Mouse (Mus musculus): ENCODE measurements around the gene Kif14.
"Not testable (repeated sequence)": the region's sequence is repeated elsewhere in the genome, so short reads cannot be mapped to it uniquely, and the experiment has no call there.

Kif14 gene

DNA sequence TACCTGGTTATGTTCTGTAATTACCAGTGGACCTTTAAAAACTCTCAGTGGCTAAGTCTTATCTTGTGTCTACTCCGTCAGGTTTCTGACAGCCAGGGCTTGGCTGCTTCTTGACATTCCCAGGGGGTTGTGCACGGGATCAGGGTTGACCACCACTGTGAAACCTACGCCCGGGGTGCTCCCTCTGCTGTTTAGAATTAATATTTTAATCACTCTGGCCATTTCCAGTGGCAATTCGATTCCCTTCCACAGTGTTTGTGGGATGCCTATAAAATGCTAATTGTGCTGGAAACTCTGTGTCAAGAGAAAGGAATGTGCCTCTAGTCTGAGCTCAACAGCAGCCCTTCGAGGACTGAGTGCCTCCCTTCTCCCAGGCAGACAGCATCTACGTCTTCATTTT lies 89.7 kb downstream of the Kif14 start:
- DNase-seq (ENCODE audit: low spot score): no peak

DNA sequence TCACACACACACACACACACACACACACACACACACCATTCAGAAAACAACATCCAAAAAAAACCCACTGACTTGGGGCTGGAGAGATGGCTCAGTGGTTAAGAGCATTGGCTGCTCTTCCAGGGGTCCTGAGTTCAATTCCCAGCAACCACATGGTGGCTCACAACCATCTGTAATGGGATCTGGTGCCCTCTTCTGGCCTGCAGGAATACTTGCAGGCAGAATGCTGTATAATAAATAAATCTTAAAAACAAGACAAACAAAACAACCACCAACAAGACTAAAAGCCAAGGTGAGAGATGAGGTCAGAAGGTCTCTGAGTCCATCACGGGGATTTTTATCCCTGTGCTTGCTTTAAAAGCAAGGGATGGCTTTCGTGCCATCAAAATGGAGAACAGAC lies 90.5 kb downstream of the Kif14 start:
- not testable (repeated sequence) for DNase-seq (ENCODE audit: low spot score)

- no peak for DNase-seq (ENCODE audit: low spot score)
These were observed 91.3 kb downstream of the Kif14 start for GRCm38 (mm10) chr1:136557436-136557835.

DNA sequence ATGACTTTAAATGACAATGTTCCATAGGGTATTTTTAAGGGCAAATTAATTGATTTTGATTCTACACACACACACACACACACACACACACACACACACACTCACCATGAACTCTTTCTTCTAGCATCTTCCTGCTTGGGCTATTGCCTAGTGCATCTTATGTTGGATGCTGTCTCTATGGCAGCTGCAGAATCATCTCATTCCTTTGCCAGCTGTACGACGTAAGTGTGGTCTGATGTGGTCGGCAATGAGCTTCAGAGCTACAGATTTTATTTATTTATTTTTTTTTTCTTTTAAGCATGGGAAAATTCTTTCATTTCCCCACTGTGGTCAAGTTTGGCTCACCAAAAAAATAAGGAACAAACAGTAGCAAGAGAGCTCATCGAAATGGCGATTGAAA lies 92.6 kb downstream of the Kif14 start:
- no peak for DNase-seq (ENCODE audit: low spot score)

DNA sequence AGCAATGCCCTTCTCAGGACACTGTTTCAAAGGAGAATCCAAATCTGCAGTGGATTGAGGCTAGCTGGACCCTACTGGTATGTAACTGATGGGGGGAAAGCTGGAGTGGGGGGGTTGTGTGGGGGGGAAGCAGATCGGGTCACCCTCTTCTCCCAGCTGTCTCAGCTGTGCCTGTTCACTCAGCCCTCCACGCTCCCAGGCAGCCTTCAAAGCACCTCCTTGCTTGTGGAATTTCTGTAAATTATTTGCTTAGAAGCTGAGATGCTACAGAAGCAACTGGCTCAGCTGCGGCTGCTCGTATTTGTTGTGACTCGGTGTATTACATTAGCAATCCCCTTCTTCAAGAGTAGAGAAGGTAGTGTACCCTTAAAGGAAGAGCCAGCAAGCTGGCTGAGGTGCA lies 93.1 kb downstream of the Kif14 start:
- DNase-seq (ENCODE audit: low spot score): no peak

DNA sequence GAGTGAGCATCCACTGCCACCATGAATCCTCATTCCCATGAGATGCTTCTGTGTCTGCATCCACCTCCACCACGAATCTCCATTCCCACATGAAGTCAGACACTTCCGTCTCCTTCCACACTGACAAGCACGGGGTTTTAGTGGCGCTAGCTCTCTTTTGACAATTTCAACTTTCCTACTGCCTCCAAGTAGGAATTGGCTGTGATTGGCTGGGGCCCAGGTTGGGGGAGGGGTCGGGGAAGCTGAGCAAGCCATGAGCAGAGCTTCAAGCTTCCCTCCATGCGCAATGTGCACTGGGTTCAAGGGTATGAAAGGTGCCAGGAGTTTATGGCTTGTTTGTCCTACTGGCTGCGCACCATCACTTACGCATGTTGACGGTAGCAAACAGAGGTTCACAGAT lies 93.6 kb downstream of the Kif14 start:
- no peak for DNase-seq (ENCODE audit: low spot score)

- no peak for DNase-seq (ENCODE audit: low spot score)
These were observed 95.7 kb downstream of the Kif14 start for GRCm38 (mm10) chr1:136561823-136562222.

GRCm38 (mm10) chr1:136563149-136563548 lies 97.0 kb downstream of the Kif14 start:
- DNase-seq (ENCODE audit: low spot score): no peak

DNA sequence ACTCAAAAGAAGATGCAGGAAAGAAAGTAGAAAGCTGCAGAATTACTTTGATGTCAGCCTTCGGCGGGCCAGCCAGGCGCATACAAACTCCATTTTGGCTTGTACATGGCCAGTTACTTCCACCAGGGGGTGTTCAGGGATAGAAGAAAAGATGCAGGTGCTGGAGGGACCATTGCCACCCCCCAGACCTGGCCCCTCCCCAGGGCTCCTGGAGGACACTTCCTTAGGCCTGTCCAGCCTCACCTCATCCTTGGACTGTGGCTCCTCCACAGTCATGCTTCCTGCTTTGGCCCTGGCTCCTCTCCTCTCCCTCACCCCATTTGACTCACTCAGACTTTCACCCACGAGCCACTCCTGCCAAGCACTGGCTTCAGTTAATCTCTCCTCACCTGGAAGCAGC lies 98.8 kb downstream of the Kif14 start:
- DNase-seq (ENCODE audit: low spot score): no peak

GRCm38 (mm10) chr1:136566386-136566785 lies 100.2 kb downstream of the Kif14 start:
- no peak for DNase-seq (ENCODE audit: low spot score)

DNA sequence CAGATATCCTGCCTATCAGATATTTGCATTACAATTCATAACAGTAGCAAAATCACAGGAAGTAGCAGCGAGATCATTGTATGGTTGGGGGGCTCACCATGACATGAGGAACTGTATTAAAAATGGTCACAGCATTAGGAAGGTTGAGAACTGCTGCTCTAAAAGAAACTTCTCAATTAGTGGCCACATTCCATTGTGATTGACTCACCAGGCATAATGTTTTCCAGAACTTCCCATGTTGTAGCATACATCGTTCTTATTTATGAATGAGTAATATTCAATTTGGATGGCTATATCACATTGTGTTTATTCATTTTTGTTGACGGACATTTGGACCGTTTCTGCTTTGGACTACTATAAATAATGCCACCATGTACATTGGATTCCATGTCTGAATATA lies 101.5 kb downstream of the Kif14 start:
- DNase-seq (ENCODE audit: low spot score): no peak

- no peak for DNase-seq (ENCODE audit: low spot score)
These were observed 102.6 kb downstream of the Kif14 start for GRCm38 (mm10) chr1:136568738-136569194.

DNA sequence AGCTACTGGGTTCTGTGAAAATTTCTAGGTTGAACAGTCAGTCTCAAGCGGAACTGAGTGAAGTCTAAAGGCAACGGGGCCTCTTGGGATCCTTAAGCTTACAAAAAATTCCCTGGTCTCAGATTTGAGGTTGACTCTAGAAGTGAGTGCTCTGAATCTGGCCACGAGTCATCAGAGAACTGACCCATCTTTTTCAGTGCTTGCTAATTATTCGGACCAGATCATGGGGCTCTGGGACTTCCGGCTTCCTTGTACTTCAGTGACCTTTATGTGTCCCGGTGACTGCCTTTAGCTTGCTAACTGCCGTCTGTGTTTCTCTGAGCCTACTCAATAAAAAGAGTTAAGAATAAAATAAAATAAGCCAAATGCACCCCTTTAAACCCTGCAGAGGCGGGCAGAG lies 103.1 kb downstream of the Kif14 start:
- DNase-seq (ENCODE audit: low spot score): no peak

DNA sequence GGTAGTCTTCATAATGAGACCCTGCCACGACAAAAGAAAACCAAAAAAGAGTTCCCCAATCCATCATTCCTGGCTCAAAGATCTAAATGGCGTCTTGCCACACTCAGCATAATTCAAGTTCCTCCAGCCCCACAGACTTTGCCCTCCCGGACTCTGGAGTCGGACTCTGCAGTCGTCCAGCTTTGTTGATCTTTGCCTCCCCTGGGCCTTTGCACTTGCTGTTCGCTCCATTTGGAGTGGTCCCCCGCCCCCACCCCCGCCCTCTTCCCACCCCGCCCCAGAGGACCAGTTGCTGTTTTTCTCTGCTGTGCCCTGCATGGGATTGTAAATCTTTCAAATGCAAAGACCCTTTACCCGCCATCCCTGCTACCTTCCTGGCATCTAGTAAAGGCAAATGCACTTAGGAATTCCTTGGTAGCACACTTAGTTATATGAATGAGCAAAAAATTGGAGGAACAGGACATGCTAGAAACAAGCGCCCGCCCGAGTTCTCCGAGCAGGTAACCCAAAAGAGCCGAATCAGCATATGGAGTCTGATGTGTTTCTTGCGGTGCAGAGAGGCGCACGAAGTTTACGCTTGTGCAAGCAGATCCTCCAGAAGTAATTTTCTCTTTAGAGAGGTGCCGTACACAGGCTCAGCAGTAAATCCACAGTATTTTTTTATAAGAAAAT lies 103.6 kb downstream of the Kif14 start:
- DNase-seq (ENCODE audit: low spot score): no peak

GRCm38 (mm10) chr1:136570298-136570653 lies 104.1 kb downstream of the Kif14 start:
- DNase-seq (ENCODE audit: low spot score): no peak

DNA sequence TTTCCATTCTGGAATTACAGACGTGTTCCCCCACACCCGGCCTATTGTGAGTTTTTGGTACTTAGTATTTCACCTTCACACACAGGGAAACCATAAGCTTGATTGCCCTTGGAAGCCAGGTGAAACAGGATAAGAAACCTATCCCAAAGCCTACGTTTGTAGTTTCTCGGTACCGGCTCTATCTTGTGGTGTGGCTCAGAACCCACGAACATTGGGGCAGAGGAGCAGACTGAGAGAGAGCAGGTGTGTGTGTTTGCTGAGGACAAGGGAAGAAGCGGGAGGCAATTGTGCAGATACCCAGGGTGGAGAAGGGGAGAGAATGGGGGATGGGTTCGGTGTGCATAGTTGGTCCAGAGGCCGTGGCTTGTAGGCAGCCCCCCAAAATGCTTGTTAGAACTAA lies 104.8 kb downstream of the Kif14 start:
- DNase-seq (ENCODE audit: low spot score): no peak

- DNase-seq (ENCODE audit: low spot score): no peak
These were observed 105.4 kb downstream of the Kif14 start for GRCm38 (mm10) chr1:136571530-136571929.

DNA sequence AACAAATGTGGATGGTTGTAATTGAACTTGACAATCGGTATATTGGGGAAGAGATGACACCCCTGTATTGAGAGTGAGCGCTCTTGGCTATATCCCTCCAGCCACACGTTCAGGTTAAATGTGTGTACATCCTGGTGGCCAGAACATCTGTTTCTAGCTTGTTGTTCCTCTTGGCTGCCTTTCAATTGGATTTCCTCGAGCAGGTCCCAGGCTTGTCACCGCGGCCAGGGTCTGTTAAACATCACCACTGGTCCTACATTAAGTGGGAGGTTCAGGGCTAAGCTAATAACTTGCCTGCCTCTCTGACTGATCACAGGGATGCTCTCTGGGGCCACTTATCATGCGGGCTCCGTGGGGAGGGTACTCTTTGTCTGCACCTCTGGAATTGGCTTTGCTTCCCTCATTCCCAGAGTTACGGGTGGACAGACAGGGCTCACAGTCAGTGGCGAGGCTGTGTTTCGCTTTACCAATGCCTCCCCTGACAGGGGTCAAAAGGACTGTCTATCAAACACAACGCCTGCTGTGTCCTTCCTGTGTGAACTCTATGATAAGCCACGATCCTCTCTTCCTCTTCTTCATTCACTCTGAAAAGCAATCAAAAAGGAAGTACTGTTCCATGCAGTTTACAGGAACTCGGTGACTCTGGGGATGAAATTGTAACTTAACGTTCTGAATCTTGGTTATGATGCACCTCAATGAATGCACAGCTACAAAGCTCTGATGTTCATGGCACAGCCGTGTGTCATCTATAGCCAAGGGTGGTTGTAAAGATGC lies 111.9 kb downstream of the Kif14 start:
- no peak for DNase-seq (ENCODE audit: low spot score)

- DNase-seq (ENCODE audit: low spot score): no peak
These were observed 113.2 kb downstream of the Kif14 start for GRCm38 (mm10) chr1:136579360-136579759.

DNA sequence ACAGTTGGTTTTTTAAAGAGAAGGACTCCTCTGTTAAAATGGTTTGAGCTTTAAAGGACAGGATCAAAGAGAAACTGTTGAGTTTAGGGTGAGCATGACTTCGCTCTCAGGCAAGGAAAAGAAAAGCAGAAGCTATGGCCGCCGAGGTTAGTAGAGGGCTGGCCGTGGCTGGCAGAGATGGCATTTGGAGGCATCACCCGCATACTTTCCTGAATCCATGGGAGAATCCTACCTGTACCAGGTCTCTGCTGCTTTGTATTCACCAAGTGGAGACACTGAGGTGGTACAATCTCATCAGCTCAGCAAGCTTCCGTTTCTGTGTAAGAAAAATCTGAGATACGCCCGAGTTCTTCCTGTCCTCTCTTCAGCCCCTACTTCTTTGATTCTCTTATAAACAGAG lies 114.1 kb downstream of the Kif14 start:
- DNase-seq (ENCODE audit: low spot score): no peak
